Mouse (Mus musculus) megakaryocyte-erythroid progenitor cell, adult 5-6 weeks (primary cell): Measurements from ENCODE around the gene Itga2b. TPM values are rescaled to one million over a fixed set of nuclear protein-coding genes. Genes with fewer than 3 reads are reported as not detected.

Experiments
- ATAC-seq: replicated peaks from 2 replicates; pipeline ENCODE4 v1.8.0; 2016; ENCODE audit warnings: mild to moderate bottlenecking, inconsistent platforms; ENCODE audit not compliant: severe bottlenecking, poor library complexity, low FRiP score, low TSS enrichment
- total RNA-seq, 2 experiments: library from RNA; stranded (forward) in 1 of 2; stranded (reverse) in 1 of 2; fragments of 200-1000, 215-1000 nt in 1 of 2; fragments of >200 nt in 1 of 2; fragmentation: Nextera tagmentation in 1 of 2; gene quantifications; 2 replicates each; pipeline ENCODE4 v1.2.3; 2014 to 2017

Itga2b gene
- total RNA-seq (2014; fragmentation: Nextera tagmentation): 27.7 and 30.8 TPM in 2 replicates
- 26.5 and 73.4 TPM in 2 replicates for total RNA-seq (2017)

GRCm38 (mm10) chr11:102469648-102470357 lies at the start of gene Itga2b:
TSS of gene Itga2b (minus strand) at chr11:102470122.
- ATAC-seq: peak; percentile 45

GRCm38 (mm10) chr11:102514793-102515424 lies 45.0 kb upstream of the Itga2b start:
- no peak for ATAC-seq

DNA sequence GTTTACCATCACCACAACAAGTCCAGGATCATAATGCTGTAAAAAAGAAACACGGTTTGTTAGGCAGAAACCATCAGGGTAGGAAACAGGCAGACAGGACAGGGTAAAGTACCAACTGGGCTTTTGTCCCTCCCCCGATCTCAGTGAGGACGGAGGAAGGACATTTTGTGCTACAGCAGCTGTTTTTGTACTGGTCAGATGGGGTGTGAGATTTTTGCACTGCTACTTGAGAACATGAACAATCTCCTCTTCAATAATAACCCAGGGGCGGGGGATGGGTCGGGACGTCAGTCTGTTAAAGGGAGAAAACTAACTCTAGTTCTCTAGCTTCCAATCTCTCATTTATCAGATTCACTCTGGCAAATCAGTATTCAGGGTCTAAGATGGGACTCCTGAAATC lies 40.3 kb upstream of the Itga2b start:
- no peak for ATAC-seq

DNA sequence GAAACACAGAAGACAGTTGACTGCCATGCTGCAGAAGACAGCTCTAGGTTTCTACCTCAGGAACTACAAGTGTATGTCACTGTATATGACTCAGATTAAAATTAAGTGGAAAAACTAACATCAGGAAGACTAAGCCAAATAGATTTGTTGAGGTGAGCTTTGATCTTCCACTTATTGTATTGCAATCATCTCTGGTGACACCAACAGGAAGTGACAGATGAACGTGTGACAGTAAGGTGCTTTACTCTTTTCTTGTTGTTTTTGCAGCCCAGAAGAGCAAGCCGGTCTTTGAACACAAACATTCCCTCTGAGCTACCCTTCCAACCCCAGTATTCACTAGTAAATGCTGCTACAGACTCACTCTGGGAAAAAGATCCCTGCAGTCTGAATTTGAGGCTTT lies 26.8 kb upstream of the Itga2b start:
- no peak for ATAC-seq

DNA sequence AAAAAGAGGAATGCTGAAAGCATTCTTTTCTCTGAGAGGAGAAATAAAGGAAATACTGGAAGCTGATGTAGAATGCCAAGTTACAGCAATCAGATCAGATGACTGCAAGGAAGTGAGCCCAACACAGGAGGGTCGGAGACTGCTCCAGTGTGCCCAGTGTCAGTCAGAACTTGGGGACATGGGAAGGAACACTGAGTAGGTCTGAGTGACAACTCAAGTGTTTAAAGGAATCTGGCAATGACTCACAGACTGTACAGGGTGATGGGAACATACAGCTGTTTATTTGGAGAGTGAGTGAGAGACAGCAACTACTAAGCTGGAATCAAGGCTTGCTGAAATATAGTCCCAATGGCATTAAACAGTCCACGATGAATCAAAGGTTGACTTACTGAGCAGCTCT lies 26.3 kb upstream of the Itga2b start:
- ATAC-seq: no peak

- no peak for ATAC-seq
These were observed 25.8 kb upstream of the Itga2b start for GRCm38 (mm10) chr11:102495742-102496141.

DNA sequence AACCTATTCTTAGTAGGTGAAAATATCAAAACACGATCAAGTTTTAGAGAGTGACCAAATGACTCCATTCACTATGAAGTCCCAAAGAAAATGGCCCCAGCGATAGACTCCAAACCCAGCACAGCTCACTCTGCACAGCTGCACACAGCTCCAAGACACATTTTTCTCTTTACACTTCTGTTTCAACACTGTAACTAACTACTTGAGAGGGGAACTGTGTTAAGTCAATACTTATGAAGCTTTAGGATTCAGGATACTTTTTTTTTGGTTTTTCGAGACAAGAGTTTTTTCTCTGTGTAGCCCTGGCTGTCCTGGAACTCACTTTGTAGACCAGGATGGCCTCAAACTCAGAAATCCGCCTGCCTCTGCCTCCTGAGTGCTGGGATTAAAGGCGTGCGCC lies 25.2 kb upstream of the Itga2b start:
- ATAC-seq: no peak

DNA sequence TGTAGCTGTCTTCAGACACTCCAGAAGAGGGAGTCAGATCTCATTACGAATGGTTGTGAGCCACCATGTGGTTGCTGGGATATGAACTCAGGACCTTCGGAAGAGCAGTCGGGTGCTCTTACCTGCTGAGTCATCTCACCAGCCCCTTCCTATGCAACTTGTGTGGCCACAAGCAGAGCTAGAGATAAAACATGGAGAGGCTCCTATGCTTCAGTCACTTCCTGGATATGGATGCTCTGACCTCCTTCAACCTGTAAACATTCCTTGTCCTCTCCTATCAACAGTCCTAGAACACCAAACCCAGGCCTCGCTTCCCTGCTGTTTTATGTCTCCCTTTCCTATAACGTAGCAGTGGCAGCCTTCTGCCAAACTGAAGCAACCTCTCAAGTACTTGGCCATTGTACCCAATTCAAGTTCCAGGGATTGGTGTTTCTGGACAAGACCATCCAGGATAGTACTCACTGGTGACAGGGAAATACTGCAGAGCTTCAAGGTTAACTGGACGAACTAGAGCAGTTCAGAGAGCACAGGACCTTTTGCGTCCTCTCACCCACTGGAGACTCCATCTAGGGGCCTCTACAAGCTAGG lies 24.2 kb upstream of the Itga2b start:
- no peak for ATAC-seq

GRCm38 (mm10) chr11:102493241-102493640 lies 23.3 kb upstream of the Itga2b start:
- ATAC-seq: no peak

- ATAC-seq: peak; percentile 44; the same call in 1 of the 2 replicates
These were observed 18.0 kb upstream of the Itga2b start for GRCm38 (mm10) chr11:102487901-102488300.

DNA sequence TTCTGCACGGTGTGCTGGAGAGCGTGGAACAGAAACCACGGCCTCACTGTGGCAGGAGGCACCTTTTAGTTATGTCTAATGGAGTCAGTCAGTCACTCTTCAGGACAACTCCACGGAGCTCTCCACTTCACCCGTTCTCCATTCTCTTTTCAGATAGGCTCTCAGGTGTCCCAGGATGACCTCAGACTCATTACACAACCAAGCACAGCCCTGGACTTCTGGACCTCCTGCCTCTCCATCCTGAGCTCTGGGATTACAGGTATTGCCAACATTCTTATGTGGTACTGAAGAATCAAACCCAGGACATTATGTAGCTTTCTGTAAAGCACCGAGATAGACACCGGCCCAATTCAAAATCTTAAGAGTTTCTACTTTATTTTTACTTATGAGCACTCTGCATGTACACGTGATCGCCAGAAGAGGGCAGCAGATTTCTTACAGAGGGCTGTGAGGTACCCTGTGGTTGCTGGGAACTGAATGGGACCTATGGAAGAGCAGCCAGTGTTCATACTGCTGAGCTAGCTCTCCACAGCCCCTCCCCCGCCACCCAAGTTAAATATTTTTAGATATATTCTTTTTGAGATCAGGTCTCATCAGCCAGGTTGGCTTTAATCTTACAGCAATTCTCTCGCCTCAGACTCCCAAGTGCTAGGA lies 16.9 kb upstream of the Itga2b start:
- peak; percentile 92 for ATAC-seq

DNA sequence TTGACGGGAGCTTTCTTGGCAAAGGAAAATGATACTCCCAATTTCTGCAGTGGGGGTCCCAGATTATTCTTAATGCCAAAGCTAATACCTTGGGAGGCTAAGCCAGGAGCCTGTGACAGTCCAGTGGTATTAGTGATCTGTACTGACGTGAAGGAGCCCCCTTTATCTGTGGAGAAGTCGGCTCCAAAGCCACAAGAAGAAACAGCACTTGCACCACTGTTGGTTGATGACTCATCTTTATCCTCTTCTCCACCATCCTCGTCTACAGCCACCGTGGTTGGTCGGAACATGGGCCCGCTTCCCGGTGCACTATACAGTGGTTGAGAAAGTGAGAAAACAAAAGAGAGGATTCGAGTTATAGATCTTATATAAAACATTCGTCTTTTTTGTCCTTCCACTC lies 11.9 kb upstream of the Itga2b start:
- ATAC-seq: no peak

DNA sequence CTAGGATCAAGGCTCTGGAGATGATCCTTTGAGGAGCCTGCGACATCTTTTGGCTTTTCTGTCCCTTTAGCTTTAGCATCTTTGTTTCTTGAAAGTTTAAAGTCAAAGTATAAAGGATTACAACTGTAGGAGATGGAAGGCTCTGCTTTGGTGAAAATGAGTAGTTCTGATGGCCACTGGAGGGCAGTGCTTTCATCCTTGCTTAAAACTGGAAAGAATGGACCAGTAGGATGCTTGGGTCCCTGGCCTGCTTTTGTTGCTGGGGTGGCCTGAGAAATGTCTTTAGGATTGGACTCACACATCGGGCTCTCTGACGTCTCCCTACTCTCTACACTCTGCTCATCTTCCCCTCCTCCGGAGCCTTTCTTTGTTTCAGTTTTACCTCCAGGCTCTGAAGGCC lies 11.0 kb upstream of the Itga2b start:
- no peak for ATAC-seq

- ATAC-seq: no peak
These were observed 10.2 kb upstream of the Itga2b start for GRCm38 (mm10) chr11:102480111-102480510.

DNA sequence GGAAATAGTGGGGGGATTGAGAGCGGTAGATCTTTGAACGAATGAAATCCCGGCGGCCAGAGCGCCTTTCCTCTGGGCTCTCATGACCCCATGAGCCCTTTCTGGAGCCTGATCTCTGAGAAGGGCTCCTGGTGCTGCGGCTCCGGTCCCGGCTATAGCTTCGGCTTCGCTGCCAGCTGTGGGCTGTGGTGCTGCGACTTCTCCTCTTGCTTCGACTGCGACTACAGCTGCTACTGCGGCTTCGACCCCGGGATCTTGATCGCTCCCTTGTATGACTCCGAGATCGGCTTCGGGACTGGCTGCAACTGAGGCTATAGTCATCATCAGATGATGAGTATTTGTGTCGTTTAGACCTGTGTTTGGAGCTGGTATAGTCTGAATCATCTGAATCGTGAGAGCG lies 9.7 kb upstream of the Itga2b start:
- ATAC-seq: no peak

GRCm38 (mm10) chr11:102478671-102479070 lies 8.7 kb upstream of the Itga2b start:
- ATAC-seq: no peak

- peak; percentile 62 for ATAC-seq
These were observed 5.1 kb upstream of the Itga2b start for GRCm38 (mm10) chr11:102475027-102475426.

DNA sequence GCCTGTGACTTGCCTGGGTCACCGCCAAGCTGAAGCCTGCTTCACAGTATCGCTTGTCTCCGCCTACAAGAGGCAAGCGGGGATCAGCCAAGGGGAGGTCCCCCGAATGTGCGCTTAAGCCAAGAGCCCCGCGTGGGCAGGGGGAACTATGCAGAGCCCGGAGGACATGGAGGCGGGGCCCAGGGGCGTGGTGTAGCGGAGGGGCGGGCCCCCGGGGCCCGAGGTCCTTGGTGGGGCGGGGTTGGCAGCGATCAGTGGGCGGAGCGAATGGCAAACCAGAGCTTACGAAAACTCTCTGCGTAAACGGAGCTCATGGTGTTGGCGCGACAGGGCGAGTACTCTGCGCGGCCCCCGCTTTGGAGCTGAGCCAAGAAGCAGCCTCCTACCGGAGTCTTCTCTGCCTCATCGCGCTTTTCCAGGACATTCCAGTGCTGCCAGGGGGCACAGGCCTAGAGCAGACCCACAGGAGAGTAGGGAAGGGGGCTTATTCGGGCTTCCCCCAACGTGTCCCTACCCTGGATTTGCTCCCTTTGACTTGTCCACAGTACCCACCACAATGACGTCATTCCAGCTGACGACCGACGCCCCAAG lies 2.8 kb downstream of the Itga2b start:
- peak; percentile 87 for ATAC-seq

DNA sequence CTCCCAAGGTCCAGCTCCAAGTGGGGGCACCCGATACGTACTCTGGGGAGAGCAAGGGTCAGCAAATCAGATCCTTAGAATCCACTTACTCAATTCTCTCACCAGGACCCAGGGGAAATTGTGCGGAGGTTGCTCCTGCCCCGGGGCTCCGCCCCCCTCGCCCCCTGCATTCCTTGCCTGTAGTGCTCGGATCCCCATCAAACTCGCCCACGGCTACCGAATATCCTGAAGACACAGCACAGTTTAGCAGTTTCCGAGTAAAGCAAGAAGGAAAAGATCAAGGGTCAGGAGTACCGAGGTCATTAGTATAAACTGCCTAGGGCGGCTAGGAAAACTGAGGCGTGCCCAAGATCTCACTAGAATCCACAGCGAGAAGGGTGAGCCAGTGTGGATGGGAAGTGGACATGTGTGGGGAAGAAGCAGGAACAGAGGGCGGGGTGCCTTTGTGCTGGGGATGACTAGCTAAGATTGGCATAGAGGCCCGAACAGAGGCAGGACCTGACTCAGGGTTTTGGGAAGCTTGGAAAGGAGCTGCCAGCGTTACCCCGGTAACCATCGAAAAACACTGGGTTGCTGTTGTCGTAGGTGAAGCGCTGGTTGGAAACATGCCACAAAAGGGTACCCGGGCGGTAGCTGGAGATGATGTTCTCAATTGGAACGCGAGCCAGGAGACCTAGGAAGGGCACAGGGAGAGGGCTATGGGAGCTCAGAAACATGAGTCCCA lies 4.0 kb downstream of the Itga2b start:
- no peak for ATAC-seq
